Mouse (Mus musculus): Measurements from ENCODE around the gene Fam32a.
A peak's percentile ranks its signal among the peaks of the same experiment; 100 is the strongest.

The Fam32a gene

DNA sequence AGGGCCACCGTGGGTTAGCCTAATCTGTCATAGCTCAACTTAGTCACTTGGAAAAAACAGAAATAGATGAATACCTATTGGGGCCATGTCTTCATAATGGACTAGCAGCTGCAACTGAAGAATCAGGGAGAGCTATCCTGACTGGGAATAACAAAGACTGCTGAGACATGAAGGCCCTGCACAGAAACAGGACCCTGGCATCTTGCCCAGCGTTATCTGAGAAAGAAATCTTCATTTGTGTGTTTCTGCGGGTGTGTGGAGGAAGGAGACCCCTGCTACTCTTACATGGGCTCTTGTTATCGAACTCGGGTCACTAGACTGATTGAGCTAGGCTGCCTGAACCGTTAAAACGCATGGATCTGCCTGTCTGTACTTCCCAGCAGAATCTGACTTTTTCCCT lies 21.4 kb downstream of the Fam32a start:
- no peak for DNase-seq

- no peak for DNase-seq
These were observed 22.7 kb downstream of the Fam32a start for GRCm38 (mm10) chr8:72242226-72242625.

- DNase-seq = no peak
These were observed 25.1 kb downstream of the Fam32a start for GRCm38 (mm10) chr8:72244610-72245009.

GRCm38 (mm10) chr8:72257171-72257901 lies 37.8 kb downstream of the Fam32a start:
- DNase-seq = peak; percentile 75

DNA sequence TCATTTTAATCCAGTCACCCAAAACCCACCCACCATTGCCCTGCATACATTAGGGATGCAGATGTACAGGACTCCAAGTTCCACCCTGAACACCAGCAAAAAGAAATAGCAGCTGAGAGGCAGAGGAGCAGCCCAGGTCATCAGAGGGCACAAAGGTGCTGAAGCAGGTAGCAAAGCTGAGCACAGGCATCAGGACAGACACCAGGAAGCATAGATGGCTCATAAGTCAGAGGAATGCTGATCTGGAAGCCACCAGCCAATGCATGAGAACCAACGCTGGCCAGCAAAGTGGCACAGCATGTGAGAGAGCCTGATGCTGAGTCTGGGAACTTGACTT lies 38.3 kb downstream of the Fam32a start:
- DNase-seq = no peak

- no peak for DNase-seq
These were observed 40.3 kb downstream of the Fam32a start for GRCm38 (mm10) chr8:72259862-72260261.

DNA sequence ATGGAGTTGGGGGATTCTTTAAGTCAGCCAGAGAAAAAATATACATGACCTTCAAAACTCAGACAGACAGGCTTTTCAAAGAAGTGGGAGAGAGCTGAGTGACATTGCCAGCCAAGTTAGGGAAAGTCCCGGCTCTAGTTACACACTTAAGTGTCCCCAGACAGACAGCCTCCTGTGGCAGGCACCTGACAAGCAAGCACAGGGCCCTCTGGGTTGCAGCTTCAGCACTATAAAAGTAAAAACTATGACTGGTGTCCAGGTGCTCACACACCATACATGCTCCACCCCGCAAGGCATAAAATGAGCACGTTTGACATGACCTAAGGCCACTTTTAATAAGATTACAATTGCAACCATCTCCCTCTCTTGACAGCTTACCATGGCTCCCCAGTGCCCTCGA lies 41.1 kb downstream of the Fam32a start:
- no peak for DNase-seq

- DNase-seq = peak; percentile 80
These were observed 41.5 kb downstream of the Fam32a start for GRCm38 (mm10) chr8:72261019-72261418.

DNA sequence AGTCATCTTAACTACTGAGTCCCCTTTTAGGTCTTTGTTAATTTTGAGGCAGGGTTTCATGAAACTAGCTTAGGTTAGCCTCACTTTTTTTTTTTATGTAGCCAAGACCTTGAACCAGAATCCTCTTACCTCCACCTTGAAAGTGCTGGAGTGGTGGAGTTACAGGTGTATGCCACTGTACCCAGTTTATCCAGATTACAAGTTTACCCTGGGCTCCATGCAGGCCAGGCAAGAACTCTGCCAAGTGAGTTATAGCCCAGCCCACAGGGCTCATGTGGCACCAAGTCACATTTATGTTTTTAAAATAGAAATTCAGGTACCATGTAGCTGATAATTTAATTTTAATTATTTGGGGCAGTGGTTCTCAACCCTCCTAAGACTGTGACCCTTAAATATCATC lies 41.9 kb downstream of the Fam32a start:
- DNase-seq = no peak

DNA sequence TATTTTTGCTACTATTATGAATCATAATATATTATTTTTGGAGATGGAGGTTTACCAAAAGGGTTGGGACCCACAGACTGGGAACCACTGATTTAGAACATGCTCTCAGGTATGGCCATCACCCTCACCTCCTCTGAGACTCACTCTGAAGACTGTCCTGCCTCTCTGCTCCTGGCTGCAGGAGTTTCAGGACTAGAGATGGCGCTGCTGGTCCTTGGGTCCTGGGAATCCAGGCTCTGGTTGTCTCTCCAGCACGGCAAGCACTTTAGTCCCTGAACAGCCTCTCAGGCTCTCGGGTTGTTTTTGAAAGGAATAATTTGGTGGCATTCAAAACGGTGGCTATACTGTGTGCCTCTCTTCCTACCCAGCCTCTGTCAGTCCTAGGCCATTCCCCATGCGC lies 42.3 kb downstream of the Fam32a start:
- peak; percentile 11 for DNase-seq

DNA sequence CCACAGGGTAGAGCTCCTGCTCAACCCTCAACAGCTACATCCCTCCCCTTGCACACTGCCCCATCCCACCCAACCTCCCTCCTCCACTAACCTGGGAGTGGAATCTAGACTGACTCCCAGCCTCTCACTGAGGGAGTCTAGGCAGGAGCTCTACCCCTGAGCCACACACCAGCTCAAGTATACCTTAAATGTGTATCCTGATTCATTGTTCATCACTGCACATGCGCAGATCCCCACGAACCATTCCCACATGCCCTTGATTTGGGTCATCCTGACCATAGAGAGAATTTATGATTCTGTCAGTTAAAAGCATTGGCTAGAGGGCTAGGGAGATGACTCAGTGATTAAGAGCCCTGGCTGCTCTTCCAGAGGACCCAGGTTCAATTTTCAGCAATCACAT lies 43.2 kb downstream of the Fam32a start:
- DNase-seq = no peak

GRCm38 (mm10) chr8:72263451-72263850 lies 43.9 kb downstream of the Fam32a start:
- DNase-seq = no peak

GRCm38 (mm10) chr8:72265342-72265741 lies 45.8 kb downstream of the Fam32a start:
- DNase-seq = no peak

DNA sequence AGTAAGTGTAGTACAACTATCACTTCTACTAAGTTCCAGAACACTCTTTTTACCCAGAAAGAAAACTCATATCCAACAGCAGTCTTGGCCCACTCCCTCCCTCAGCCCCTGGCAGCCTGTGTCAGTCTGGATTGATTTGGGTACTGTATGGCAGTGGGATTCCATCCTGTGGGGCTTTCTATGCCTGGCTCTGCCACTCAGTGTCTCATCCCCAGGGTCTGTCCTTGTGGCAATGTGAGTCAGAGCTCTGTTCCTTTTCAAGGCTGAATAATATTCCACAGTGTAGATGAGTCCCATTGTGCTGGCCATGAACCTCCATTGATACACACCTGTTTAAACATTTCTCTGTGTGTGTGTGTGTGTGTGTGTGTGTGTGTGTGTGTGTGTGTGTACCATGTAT lies 47.1 kb downstream of the Fam32a start:
- DNase-seq = no peak

- no peak for DNase-seq
These were observed 47.6 kb downstream of the Fam32a start for GRCm38 (mm10) chr8:72267106-72267505.

DNA sequence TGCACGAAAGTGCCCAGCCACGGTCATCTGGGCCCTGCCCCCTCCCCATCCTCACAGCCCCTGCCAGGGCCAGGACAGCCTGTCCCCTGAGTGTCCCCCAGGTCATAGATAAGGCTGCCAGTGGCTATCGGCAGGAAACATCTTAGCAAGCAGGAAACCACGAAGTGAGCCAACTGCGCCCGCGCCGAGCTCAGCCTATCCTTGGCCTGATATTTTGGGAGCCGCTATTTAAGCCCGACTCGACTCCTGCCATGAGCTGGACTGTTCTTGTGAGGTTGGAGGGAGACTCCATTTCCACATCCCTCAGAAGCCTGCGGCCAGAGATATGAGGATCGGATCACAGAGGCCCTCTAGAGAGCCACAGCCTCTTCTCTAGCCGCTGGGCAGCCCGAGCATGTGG lies 48.8 kb downstream of the Fam32a start:
- DNase-seq = peak; percentile 36

GRCm38 (mm10) chr8:72270606-72271005 lies 51.1 kb downstream of the Fam32a start:
- DNase-seq = no peak

DNA sequence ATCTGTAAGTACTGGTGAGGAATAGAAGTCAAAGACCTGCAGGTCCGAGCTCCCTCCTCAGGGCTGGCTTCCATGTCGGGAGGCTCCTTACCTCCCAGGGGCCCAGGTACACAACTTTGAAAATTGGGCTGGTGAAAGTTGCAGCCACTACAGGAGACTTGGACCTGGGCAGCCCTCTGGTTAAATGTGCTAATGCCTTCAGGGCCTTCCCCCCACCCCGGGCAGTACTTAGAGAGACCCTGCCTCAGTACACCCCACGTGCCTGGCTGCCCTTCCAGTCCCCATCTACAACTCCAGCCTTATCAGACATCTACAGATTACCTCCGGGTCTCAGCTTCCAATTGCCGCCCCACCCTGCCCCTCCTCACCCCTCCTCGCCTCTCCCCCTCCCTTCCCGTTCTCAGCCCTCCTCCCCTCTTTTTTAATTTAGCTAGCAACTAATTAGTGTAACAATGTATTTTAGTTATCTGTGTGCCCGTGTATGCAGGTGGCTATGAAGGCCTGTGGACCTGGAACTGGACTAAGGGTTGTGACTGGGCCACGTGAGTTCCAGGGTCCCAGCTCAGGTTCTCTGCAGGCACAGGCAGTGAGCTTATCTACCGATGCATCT lies 51.6 kb downstream of the Fam32a start:
- DNase-seq = no peak

DNA sequence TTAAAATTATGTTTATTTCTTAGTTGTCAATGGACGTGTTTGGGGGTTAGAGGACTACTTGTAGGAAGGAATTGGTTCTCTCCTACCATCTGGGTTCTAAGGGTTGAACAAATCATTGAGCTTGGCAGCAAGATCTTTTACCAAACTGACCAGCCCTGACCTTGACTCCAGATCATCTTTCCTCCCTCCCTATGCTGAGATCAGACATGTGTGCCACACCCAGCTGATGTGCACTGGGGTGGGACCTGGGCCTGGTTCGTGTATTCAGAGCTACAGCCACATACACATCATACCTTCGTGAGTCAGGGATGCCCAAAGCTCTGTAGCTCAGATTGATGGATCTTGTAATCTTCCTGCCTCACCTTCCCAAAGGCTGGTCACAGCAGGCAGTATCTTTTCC lies 52.2 kb downstream of the Fam32a start:
- no peak for DNase-seq

DNA sequence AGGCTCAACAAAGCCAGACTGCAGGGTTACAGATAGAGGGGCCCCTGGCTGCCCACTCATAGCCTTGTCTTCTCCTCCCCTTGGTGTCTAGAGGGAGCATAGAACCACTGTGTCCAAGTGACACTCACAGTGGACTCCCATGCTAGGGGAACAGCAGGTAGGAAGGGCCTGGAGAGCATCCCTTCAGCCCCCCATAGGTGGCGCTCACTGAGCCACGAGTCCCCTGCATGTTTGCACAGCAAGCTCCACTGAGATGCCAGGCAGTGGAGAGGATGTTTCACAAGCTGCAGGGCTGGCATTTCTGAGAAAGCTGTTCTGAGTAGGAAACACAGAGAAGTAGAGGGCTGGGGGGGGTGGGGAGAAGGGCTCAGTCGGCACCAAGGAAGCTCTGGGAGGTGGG lies 52.8 kb downstream of the Fam32a start:
- DNase-seq = peak; percentile 64

GRCm38 (mm10) chr8:72273111-72273770 lies 53.7 kb downstream of the Fam32a start:
- DNase-seq = no peak

DNA sequence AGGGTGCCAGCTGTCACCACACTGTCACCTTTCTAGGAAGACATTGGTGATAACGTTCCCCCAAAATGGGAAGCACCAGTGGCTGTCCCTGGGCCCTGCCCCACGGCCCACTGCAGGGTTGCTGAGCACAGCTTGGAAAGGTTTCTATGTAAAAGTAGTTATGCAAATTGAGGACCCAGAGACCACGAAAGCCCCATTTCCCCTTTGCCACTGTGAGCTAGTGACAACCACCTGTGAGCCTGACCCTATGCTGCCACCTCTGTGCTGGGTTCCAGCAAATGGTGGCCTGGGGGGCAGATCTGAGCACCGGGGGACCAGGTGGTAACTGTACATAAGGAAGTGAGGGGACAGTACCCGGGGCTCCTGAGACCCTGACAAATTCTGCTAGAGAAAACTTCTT lies 54.3 kb downstream of the Fam32a start:
- DNase-seq = no peak

Measured in embryo, embryonic 11 days (tissue).